Mouse (Mus musculus): ENCODE results near the gene Oaz3. TPM values are rescaled to one million over a fixed set of nuclear protein-coding genes. Genes with fewer than 3 reads are reported as not detected.

Oaz3 gene
- 0.08 TPM for polyA plus RNA-seq (2012; fragmentation: generic; extraction: Trizol)
- long read RNA-seq, experiment 1: 0 reads
- long read RNA-seq, experiment 2: 0 reads

GRCm38 (mm10) chr3:94443597-94443964, at the start of gene Oaz3:
Gene Oaz3 (minus strand): TSS chr3:94443915.
- H3K79me2 ChIP-seq (ENCODE audit: control insufficient read depth, insufficient read depth): peaks cover 25% of the 10 kb centered on the region
- peak within 1 kb of the TSS; percentile 91 for H3K4me3 ChIP-seq (ENCODE audit: insufficient read depth, poor library complexity, severe bottlenecking)
- no peak for TF ChIP-seq MAX (IDR thresholded peaks at IDR 0.05)
- no peak for TF ChIP-seq FOSL1 (IDR thresholded peaks at IDR 0.05; ENCODE audit: insufficient read depth, low read length, poor library complexity, severe bottlenecking)
- TF ChIP-seq CTCF (IDR thresholded peaks at IDR 0.05; ENCODE audit: control insufficient read depth, insufficient read depth, insufficient read length): no peak
- TF ChIP-seq USF1 (IDR thresholded peaks at IDR 0.05; ENCODE audit: low read depth): no peak
- TF ChIP-seq MYOD1 (IDR thresholded peaks at IDR 0.05; ENCODE audit: control insufficient read depth, insufficient read length, low read depth): no peak
- no peak for TF ChIP-seq MYOG (IDR thresholded peaks at IDR 0.05; ENCODE audit: control insufficient read depth, extremely low read depth, insufficient read length)
- TF ChIP-seq CEBPB (IDR thresholded peaks at IDR 0.05; ENCODE audit: low read depth): no peak
- H3K36me3 ChIP-seq (ENCODE audit: control insufficient read depth, insufficient read depth): peaks cover 38% of the 10 kb centered on the region
- H3K79me3 ChIP-seq (ENCODE audit: low read depth): peaks cover 15% of the 10 kb centered on the region
- peak within 1 kb of the TSS; percentile 83 for H3ac ChIP-seq (ENCODE audit: control insufficient read depth, insufficient read length, low read depth)
- no peaks in the 10 kb centered on the region for H3K27me3 ChIP-seq (ENCODE audit: control insufficient read depth, insufficient read depth, insufficient read length)

- no peak overlapping the region for H3K4me3 ChIP-seq (ENCODE audit: insufficient read depth, poor library complexity, severe bottlenecking)
- no peaks in the 10 kb centered on the region for H3K27me3 ChIP-seq (ENCODE audit: control insufficient read depth, insufficient read depth, insufficient read length)
- no peaks in the 10 kb centered on the region for H3K36me3 ChIP-seq (ENCODE audit: control insufficient read depth, insufficient read depth)
- no peaks in the 10 kb centered on the region for H3K79me3 ChIP-seq (ENCODE audit: low read depth)
- no peaks in the 10 kb centered on the region for H3K79me2 ChIP-seq (ENCODE audit: control insufficient read depth, insufficient read depth)
- H3ac ChIP-seq (ENCODE audit: control insufficient read depth, insufficient read length, low read depth): no peak overlapping the region
- TF ChIP-seq MAX (IDR thresholded peaks at IDR 0.05) (no peak), FOSL1 (IDR thresholded peaks at IDR 0.05; ENCODE audit: insufficient read depth, low read length, poor library complexity, severe bottlenecking) (no peak), CEBPB (IDR thresholded peaks at IDR 0.05; ENCODE audit: low read depth) (no peak), USF1 (IDR thresholded peaks at IDR 0.05; ENCODE audit: low read depth) (no peak), CTCF (IDR thresholded peaks at IDR 0.05; ENCODE audit: control insufficient read depth, insufficient read depth, insufficient read length) (no peak), MYOG (IDR thresholded peaks at IDR 0.05; ENCODE audit: control insufficient read depth, extremely low read depth, insufficient read length) (no peak), MYOD1 (IDR thresholded peaks at IDR 0.05; ENCODE audit: control insufficient read depth, insufficient read length, low read depth) (no peak)
Measured at GRCm38 (mm10) chr3:94487581-94487980, 43.9 kb upstream of the Oaz3 start.

GRCm38 (mm10) chr3:94485922-94486321, 42.2 kb upstream of the Oaz3 start:
- no peaks in the 10 kb centered on the region for H3K36me3 ChIP-seq (ENCODE audit: control insufficient read depth, insufficient read depth)
- no peaks in the 10 kb centered on the region for H3K79me3 ChIP-seq (ENCODE audit: low read depth)
- H3K79me2 ChIP-seq (ENCODE audit: control insufficient read depth, insufficient read depth): no peaks in the 10 kb centered on the region
- H3K4me3 ChIP-seq (ENCODE audit: insufficient read depth, poor library complexity, severe bottlenecking): no peak overlapping the region
- TF ChIP-seq MAX (IDR thresholded peaks at IDR 0.05) (no peak), FOSL1 (IDR thresholded peaks at IDR 0.05; ENCODE audit: insufficient read depth, low read length, poor library complexity, severe bottlenecking) (no peak), USF1 (IDR thresholded peaks at IDR 0.05; ENCODE audit: low read depth) (no peak), CTCF (IDR thresholded peaks at IDR 0.05; ENCODE audit: control insufficient read depth, insufficient read depth, insufficient read length) (no peak), CEBPB (IDR thresholded peaks at IDR 0.05; ENCODE audit: low read depth) (no peak), MYOD1 (IDR thresholded peaks at IDR 0.05; ENCODE audit: control insufficient read depth, insufficient read length, low read depth) (no peak), MYOG (IDR thresholded peaks at IDR 0.05; ENCODE audit: control insufficient read depth, extremely low read depth, insufficient read length) (no peak)
- H3K27me3 ChIP-seq (ENCODE audit: control insufficient read depth, insufficient read depth, insufficient read length): no peaks in the 10 kb centered on the region
- no peak overlapping the region for H3ac ChIP-seq (ENCODE audit: control insufficient read depth, insufficient read length, low read depth)

- Histone ChIP-seq H3K4me3 (ENCODE audit: insufficient read depth, poor library complexity, severe bottlenecking) (no peak overlapping the region), H3ac (ENCODE audit: control insufficient read depth, insufficient read length, low read depth) (no peak overlapping the region), H3K27me3 (ENCODE audit: control insufficient read depth, insufficient read depth, insufficient read length) (no peaks in the 10 kb centered on the region), H3K79me3 (ENCODE audit: low read depth) (no peaks in the 10 kb centered on the region), H3K79me2 (ENCODE audit: control insufficient read depth, insufficient read depth) (no peaks in the 10 kb centered on the region), H3K36me3 (ENCODE audit: control insufficient read depth, insufficient read depth) (no peaks in the 10 kb centered on the region)
- no peak for TF ChIP-seq USF1 (IDR thresholded peaks at IDR 0.05; ENCODE audit: low read depth)
- TF ChIP-seq MYOD1 (IDR thresholded peaks at IDR 0.05; ENCODE audit: control insufficient read depth, insufficient read length, low read depth): no peak
- TF ChIP-seq CTCF (IDR thresholded peaks at IDR 0.05; ENCODE audit: control insufficient read depth, insufficient read depth, insufficient read length): no peak
- no peak for TF ChIP-seq MAX (IDR thresholded peaks at IDR 0.05)
Measured at GRCm38 (mm10) chr3:94483790-94484439, 40.2 kb upstream of the Oaz3 start.

GRCm38 (mm10) chr3:94482764-94483385, 39.2 kb upstream of the Oaz3 start:
- H3K79me3 ChIP-seq (ENCODE audit: low read depth): no peaks in the 10 kb centered on the region
- no peaks in the 10 kb centered on the region for H3K36me3 ChIP-seq (ENCODE audit: control insufficient read depth, insufficient read depth)
- no peaks in the 10 kb centered on the region for H3K27me3 ChIP-seq (ENCODE audit: control insufficient read depth, insufficient read depth, insufficient read length)
- no peak overlapping the region for H3K4me3 ChIP-seq (ENCODE audit: insufficient read depth, poor library complexity, severe bottlenecking)
- no peaks in the 10 kb centered on the region for H3K79me2 ChIP-seq (ENCODE audit: control insufficient read depth, insufficient read depth)
- no peak overlapping the region for H3ac ChIP-seq (ENCODE audit: control insufficient read depth, insufficient read length, low read depth)
- no peak for TF ChIP-seq USF1 (IDR thresholded peaks at IDR 0.05; ENCODE audit: low read depth)
- no peak for TF ChIP-seq CEBPB (IDR thresholded peaks at IDR 0.05; ENCODE audit: low read depth)

- no peaks in the 10 kb centered on the region for H3K79me2 ChIP-seq (ENCODE audit: control insufficient read depth, insufficient read depth)
- no peak overlapping the region for H3ac ChIP-seq (ENCODE audit: control insufficient read depth, insufficient read length, low read depth)
- H3K36me3 ChIP-seq (ENCODE audit: control insufficient read depth, insufficient read depth): no peaks in the 10 kb centered on the region
- no peaks in the 10 kb centered on the region for H3K79me3 ChIP-seq (ENCODE audit: low read depth)
- H3K27me3 ChIP-seq (ENCODE audit: control insufficient read depth, insufficient read depth, insufficient read length): no peaks in the 10 kb centered on the region
- no peak for TF ChIP-seq FOSL1 (IDR thresholded peaks at IDR 0.05; ENCODE audit: insufficient read depth, low read length, poor library complexity, severe bottlenecking)
- TF ChIP-seq MAX (IDR thresholded peaks at IDR 0.05): no peak
- TF ChIP-seq MYOG (IDR thresholded peaks at IDR 0.05; ENCODE audit: control insufficient read depth, extremely low read depth, insufficient read length): no peak
- no peak for TF ChIP-seq USF1 (IDR thresholded peaks at IDR 0.05; ENCODE audit: low read depth)
- no peak for TF ChIP-seq CEBPB (IDR thresholded peaks at IDR 0.05; ENCODE audit: low read depth)
- TF ChIP-seq CTCF (IDR thresholded peaks at IDR 0.05; ENCODE audit: control insufficient read depth, insufficient read depth, insufficient read length): no peak
- no peak for TF ChIP-seq MYOD1 (IDR thresholded peaks at IDR 0.05; ENCODE audit: control insufficient read depth, insufficient read length, low read depth)
- no peak overlapping the region for H3K4me3 ChIP-seq (ENCODE audit: insufficient read depth, poor library complexity, severe bottlenecking)
Measured at GRCm38 (mm10) chr3:94481429-94481828, 37.7 kb upstream of the Oaz3 start.
